Mouse (Mus musculus): Measurements from ENCODE around the gene Uba7.

DNA sequence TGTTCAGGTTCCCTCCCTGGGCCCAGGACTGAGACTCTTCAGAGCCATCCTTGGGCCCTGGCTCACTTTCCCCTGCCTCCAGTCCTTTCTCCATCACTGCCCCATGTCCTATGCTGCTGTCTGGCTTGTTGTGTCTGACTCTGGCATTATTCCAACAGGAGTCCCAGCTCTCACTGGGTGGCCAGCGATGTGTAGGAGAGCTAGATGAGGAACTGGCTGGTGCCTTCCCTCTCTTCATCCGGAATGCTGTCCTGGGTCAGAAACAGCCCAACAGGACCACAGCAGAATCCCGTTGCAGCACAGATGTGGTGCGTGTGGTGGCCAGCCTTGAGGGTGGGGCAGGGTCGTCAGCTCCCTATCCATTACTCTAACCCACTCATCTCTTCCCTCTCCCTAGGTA is 5.0 kb upstream of the Uba7 start:
- TF ChIP-seq POLR2A (IDR thresholded peaks at IDR 0.05; ENCODE audit: control insufficient read depth in 1 of 2, insufficient read depth in 1 of 2, low read depth in 1 of 2, low read length in 2 of 2, poor library complexity in 1 of 2): no peak
- TF ChIP-seq ETS1 (IDR thresholded peaks at IDR 0.05; ENCODE audit: low read depth, low read length): no peak
- TF ChIP-seq CHD2 (IDR thresholded peaks at IDR 0.05; ENCODE audit: low read length): no peak
- TF ChIP-seq CHD1 (IDR thresholded peaks at IDR 0.05; ENCODE audit: low read depth, low read length): no peak
- no peak for TF ChIP-seq CTCF (IDR thresholded peaks at IDR 0.05 in 2 of 3, conservative IDR thresholded peaks at IDR 0.05 in 1 of 3; ENCODE audit: control insufficient read depth in 1 of 3, insufficient read depth in 1 of 3, low read depth in 2 of 3, low read length in 3 of 3, poor library complexity in 1 of 3, severe bottlenecking in 1 of 3)
- no peak for TF ChIP-seq MAZ (IDR thresholded peaks at IDR 0.05; ENCODE audit: low read depth, low read length)
- TF ChIP-seq ZC3H11A (IDR thresholded peaks at IDR 0.05; ENCODE audit: low read depth, low read length): no peak

All from MEL (cell line).